Mouse (Mus musculus) midbrain, embryonic 10.5 days (tissue): ENCODE data around the gene Uqcc1. TPM values are rescaled to one million over a fixed set of nuclear protein-coding genes. Genes with fewer than 3 reads are reported as not detected.
"Not testable (repeated sequence)": the region's sequence is repeated elsewhere in the genome, so short reads cannot be mapped to it uniquely, and the experiment has no call there.

Source experiments
- DNase-seq: peaks from one replicate; pipeline ENCODE4 v3.0.0-alpha.2; 2017; ENCODE audit warnings: low spot score
- H3K27ac ChIP-seq: fragments of 300-500 bp; sonication (generic); replicated peaks from 2 replicates; pipeline ENCODE4 v1.5.1; 2016; ENCODE audit warnings: mild to moderate bottlenecking
- H3K27me3 ChIP-seq: fragments of 300-500 bp; sonication (generic); 2 replicates; pipeline ENCODE4 v1.6.1; 2016; ENCODE audit warnings: low read depth, mild to moderate bottlenecking; ENCODE audit not compliant: poor library complexity, severe bottlenecking
- H3K36me3 ChIP-seq: fragments of 300-500 bp; sonication (generic); 2 replicates; pipeline ENCODE4 v1.6.1; 2016; ENCODE audit warnings: mild to moderate bottlenecking, moderate library complexity
- H3K4me1 ChIP-seq: fragments of 300-500 bp; sonication (generic); 2 replicates; pipeline ENCODE4 v1.6.1; 2016
- H3K4me3 ChIP-seq: fragments of 300-500 bp; sonication (generic); 2 replicates; pipeline ENCODE4 v1.5.1; 2016; ENCODE audit warnings: mild to moderate bottlenecking, moderate library complexity
- H3K9me3 ChIP-seq: fragments of 300-500 bp; sonication (generic); replicated peaks from 2 replicates; pipeline ENCODE4 v1.6.1; 2016; ENCODE audit warnings: mild to moderate bottlenecking
- WGBS: fragments of 180-500 bp; shearing (Covaris S2); methylation state at CpG from one replicate; pipeline ENCODE4 v1.1.7; 2016; 5-methylcytosine and 5-hydroxymethylcytosine counted together
- polyA plus RNA-seq: library from polyadenylated mRNA; unstranded; fragments of >200 nt; fragmentation: Nextera tagmentation; extraction: Ambion mirVana; gene quantifications from 2 replicates; pipeline ENCODE4 v1.2.1, GENCODE M21; 2016

The Uqcc1 gene
- polyA plus RNA-seq, 1 experiment from 2014 or later: 81.9 TPM

DNA sequence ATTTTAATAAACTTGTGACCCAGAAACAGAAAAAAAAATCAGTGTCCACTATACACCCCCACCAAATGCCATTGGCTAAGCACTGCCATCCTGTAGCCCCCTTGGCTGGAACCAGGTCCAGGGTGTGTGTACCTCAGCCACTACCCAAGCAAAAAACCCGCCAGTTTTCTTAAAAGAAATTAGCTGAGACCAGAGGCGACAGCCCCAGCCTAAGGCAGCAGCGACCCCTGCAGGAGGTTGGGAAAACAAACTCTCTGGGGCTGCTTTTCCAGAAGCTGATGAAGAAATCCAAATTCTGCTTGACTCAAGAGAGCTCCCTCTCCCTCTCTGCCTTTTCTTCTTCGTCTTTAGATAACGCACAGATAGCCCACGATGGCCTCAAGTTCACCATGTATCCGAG, 16.0 kb upstream of the Uqcc1 start:
- Histone ChIP-seq H3K9me3 (no peaks in the 10 kb centered on the region), H3K27ac (peak overlapping the region; percentile 33)
- 2% methylated on average over 7 of the region's 7 CpGs for WGBS

GRCm38 (mm10) chr2:155945580-155945979, 15.5 kb upstream of the Uqcc1 start:
- Histone ChIP-seq H3K27ac (no peak overlapping the region), H3K36me3 (no peaks in the 10 kb centered on the region), H3K4me3 (no peak overlapping the region), H3K9me3 (no peaks in the 10 kb centered on the region), H3K27me3 (peaks cover 11% of the 10 kb centered on the region), H3K4me1 (peaks cover 44% of the 10 kb centered on the region)
- 85% methylated on average over 5 of the region's 5 CpGs for WGBS
- no peak for DNase-seq

More for the DNA sequence above, 16.0 kb upstream of the Uqcc1 start:
- Histone ChIP-seq H3K36me3 (no peaks in the 10 kb centered on the region), H3K27me3 (peaks cover 11% of the 10 kb centered on the region), H3K4me1 (peaks cover 44% of the 10 kb centered on the region), H3K4me3 (no peak overlapping the region)
- peak; percentile 70 for DNase-seq

GRCm38 (mm10) chr2:155945124-155945523, 15.0 kb upstream of the Uqcc1 start, which contains the start of gene Gdf5:
Gene Gdf5 (minus strand): TSS chr2:155945367.
- Histone ChIP-seq H3K4me1 (peaks cover 44% of the 10 kb centered on the region), H3K27ac (peak within 1 kb of the TSS; percentile 52), H3K9me3 (no peaks in the 10 kb centered on the region), H3K36me3 (no peaks in the 10 kb centered on the region), H3K27me3 (peaks cover 11% of the 10 kb centered on the region), H3K4me3 (no peak within 1 kb of the TSS)
- no peak for DNase-seq
- 60% methylated on average over 13 of the region's 13 CpGs for WGBS

- Histone ChIP-seq H3K27ac (peak overlapping the region; percentile 52), H3K36me3 (no peaks in the 10 kb centered on the region), H3K4me1 (peaks cover 44% of the 10 kb centered on the region), H3K27me3 (peaks cover 11% of the 10 kb centered on the region), H3K4me3 (no peak overlapping the region), H3K9me3 (no peaks in the 10 kb centered on the region)
- WGBS: 77% methylated on average over 4 of the region's 4 CpGs
- no peak for DNase-seq
Observed at GRCm38 (mm10) chr2:155944685-155945084, 14.6 kb upstream of the Uqcc1 start.

GRCm38 (mm10) chr2:155943463-155943862, 13.4 kb upstream of the Uqcc1 start:
- Histone ChIP-seq H3K4me1 (peaks cover 44% of the 10 kb centered on the region), H3K9me3 (no peaks in the 10 kb centered on the region), H3K27ac (peak overlapping the region; percentile 69), H3K36me3 (no peaks in the 10 kb centered on the region), H3K27me3 (peaks cover 11% of the 10 kb centered on the region), H3K4me3 (peak overlapping the region; percentile 34)
- 2% methylated on average over 8 of the region's 8 CpGs for WGBS
- peak; percentile 35 for DNase-seq

GRCm38 (mm10) chr2:155941697-155942442, 11.8 kb upstream of the Uqcc1 start:
- no peak overlapping the region for H3K4me3 ChIP-seq
- peaks cover 41% of the 10 kb centered on the region for H3K4me1 ChIP-seq
- H3K9me3 ChIP-seq: no peaks in the 10 kb centered on the region
- no peak overlapping the region for H3K27ac ChIP-seq
- WGBS: 95% methylated on average over 40 of the region's 40 CpGs
- DNase-seq: no peak
- H3K27me3 ChIP-seq: peaks cover 11% of the 10 kb centered on the region
- no peaks in the 10 kb centered on the region for H3K36me3 ChIP-seq

GRCm38 (mm10) chr2:155940681-155941080, 10.6 kb upstream of the Uqcc1 start, which contains the start of gene Gm15557:
Gene Gm15557 (plus strand): TSS chr2:155940728.
- Histone ChIP-seq H3K4me1 (peaks cover 29% of the 10 kb centered on the region), H3K27me3 (peaks cover 11% of the 10 kb centered on the region), H3K36me3 (no peaks in the 10 kb centered on the region), H3K27ac (no peak within 1 kb of the TSS), H3K4me3 (no peak within 1 kb of the TSS), H3K9me3 (no peaks in the 10 kb centered on the region)
- WGBS: 86% methylated on average over 3 of the region's 3 CpGs
- no peak for DNase-seq

- WGBS: 79% methylated on average over 7 of the region's 7 CpGs
- H3K9me3 ChIP-seq: no peaks in the 10 kb centered on the region
- no peak overlapping the region for H3K27ac ChIP-seq
- no peaks in the 10 kb centered on the region for H3K36me3 ChIP-seq
- peaks cover 11% of the 10 kb centered on the region for H3K27me3 ChIP-seq
- H3K4me1 ChIP-seq: peaks cover 22% of the 10 kb centered on the region
- DNase-seq: no peak
- H3K4me3 ChIP-seq: no peak overlapping the region
Observed at GRCm38 (mm10) chr2:155939897-155940529, 9.9 kb upstream of the Uqcc1 start.

DNA sequence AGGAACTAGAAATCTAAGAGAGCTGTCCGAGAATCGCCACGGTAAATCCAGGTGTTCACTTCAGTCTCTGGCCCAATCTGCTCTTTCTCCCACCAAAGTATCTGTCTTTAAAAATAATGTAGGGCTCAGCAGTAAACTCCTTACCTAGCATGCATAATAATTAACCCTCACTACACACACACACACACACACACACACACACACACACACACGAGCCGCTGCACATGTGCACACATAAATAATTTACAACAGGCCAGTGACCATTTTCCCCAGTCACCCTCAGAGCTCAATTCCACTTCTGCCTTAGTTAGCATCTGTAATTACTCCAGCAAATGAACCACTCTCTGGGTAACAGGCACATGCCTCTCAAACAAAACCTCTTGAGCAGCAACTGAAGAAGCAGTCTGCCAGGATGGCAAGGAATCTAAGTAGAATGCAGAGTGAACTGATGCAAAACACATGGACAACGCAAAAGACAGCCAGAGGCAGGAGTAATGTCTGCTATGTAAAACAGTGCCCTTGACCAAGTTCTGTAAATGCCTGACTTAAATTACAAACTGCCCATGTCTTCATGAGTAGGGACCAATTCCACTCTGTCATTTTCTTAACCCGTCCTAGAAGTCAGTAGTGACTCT, 1.3 kb downstream of the Uqcc1 start:
- no peaks in the 10 kb centered on the region for H3K9me3 ChIP-seq
- H3K27ac ChIP-seq: no peak overlapping the region
- DNase-seq: no peak
- peaks cover 19% of the 10 kb centered on the region for H3K4me1 ChIP-seq
- peaks cover 17% of the 10 kb centered on the region for H3K36me3 ChIP-seq
- WGBS: 85% methylated on average over 7 of the region's 7 CpGs
- H3K4me3 ChIP-seq: peak overlapping the region; percentile 74
- no peaks in the 10 kb centered on the region for H3K27me3 ChIP-seq

- 94% methylated on average over 6 of the region's 6 CpGs for WGBS
- not testable (repeated sequence) for H3K4me3 ChIP-seq, H3K27ac ChIP-seq, H3K27me3 ChIP-seq, DNase-seq, H3K9me3 ChIP-seq
- H3K36me3 ChIP-seq: peaks cover 35% of the 10 kb centered on the region
- peaks cover 12% of the 10 kb centered on the region for H3K4me1 ChIP-seq
Observed at GRCm38 (mm10) chr2:155925213-155925612, 4.9 kb downstream of the Uqcc1 start.

DNA sequence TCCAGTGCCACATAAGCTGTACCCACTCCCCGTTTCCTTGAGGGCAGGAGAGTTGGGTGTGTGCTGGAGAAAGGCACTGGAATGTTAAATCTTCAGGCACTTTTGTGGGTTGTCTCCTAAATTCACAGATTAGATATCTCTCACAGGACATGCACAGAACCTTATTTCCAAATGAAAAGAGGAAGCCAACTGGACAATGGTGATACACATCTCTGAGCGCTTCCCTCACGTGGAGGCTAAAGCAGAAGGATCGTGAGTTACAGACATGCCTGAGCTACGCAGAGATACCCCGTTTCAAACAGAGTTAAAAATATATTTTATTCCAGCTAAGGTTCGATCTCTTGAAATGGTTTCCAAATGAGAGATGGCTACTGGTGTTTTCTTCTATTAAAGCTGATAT, 7.0 kb downstream of the Uqcc1 start:
- no peaks in the 10 kb centered on the region for H3K4me1 ChIP-seq
- no peak overlapping the region for H3K27ac ChIP-seq
- DNase-seq: no peak
- 95% methylated on average over 7 of the region's 7 CpGs for WGBS
- peaks cover 51% of the 10 kb centered on the region for H3K36me3 ChIP-seq
- no peaks in the 10 kb centered on the region for H3K27me3 ChIP-seq
- H3K4me3 ChIP-seq: no peak overlapping the region
- no peaks in the 10 kb centered on the region for H3K9me3 ChIP-seq

DNA sequence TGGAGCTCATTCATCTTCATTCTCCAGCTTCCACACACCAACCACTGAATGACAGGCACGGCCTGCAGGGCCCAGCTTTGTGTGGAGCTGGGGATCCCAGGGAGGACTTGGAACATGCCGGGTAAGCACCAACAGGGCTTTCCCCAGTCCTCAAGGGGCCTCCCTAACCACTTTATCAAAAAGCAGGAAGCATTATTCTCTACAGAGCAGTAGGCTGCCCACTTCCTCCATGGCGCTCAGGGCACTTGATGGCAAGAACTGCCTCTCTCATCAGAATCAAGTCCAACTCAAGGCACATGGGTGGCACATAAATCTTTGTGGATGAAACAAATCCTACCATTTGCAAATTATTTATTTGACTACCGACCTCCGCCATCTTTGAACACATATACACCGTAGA, 15.4 kb downstream of the Uqcc1 start:
- no peak overlapping the region for H3K27ac ChIP-seq
- H3K36me3 ChIP-seq: peaks cover 70% of the 10 kb centered on the region
- H3K4me1 ChIP-seq: no peaks in the 10 kb centered on the region
- H3K4me3 ChIP-seq: no peak overlapping the region
- no peaks in the 10 kb centered on the region for H3K27me3 ChIP-seq
- H3K9me3 ChIP-seq: no peaks in the 10 kb centered on the region
- WGBS: 94% methylated on average over 6 of the region's 6 CpGs
- no peak for DNase-seq

GRCm38 (mm10) chr2:155903632-155904008, 26.5 kb downstream of the Uqcc1 start:
- 93% methylated on average over 6 of the region's 6 CpGs for WGBS
- H3K27ac ChIP-seq: no peak overlapping the region
- no peaks in the 10 kb centered on the region for H3K27me3 ChIP-seq
- H3K36me3 ChIP-seq: peaks cover 66% of the 10 kb centered on the region
- no peaks in the 10 kb centered on the region for H3K9me3 ChIP-seq
- DNase-seq: no peak
- no peak overlapping the region for H3K4me3 ChIP-seq
- H3K4me1 ChIP-seq: no peaks in the 10 kb centered on the region
